Mouse (Mus musculus) limb, embryonic 11.5 days (tissue): ENCODE measurements at regions not wholly inside any gene's neighbourhood (a gene's known extent, or its start where the extent isn't known, plus 50 kb on each side); places are given as distances from the start of the nearest gene placed in this dataset.

Source experiments
- ATAC-seq: fragments of 200-750 bp; cut with Nextera tagmentation; 2 replicates; pipeline ENCODE4 v1.8.0; 2017; ENCODE audit warnings: low read depth; ENCODE audit not compliant: insufficient number of reproducible peaks, low FRiP score, low TSS enrichment
- DNase-seq: peaks from one replicate; pipeline ENCODE4 v3.0.0-alpha.2; 2015; ENCODE audit warnings: low spot score
- H3K27ac ChIP-seq: fragments of 300-500 bp; sonication (generic); replicated peaks from 2 replicates; pipeline ENCODE4 v1.5.1; 2014; ENCODE audit warnings: low read depth, mild to moderate bottlenecking, low read length
- H3K27me3 ChIP-seq: fragments of 300-500 bp; sonication (generic); 2 replicates; pipeline ENCODE4 v1.6.1; 2014; ENCODE audit warnings: mild to moderate bottlenecking, low read length, mixed read lengths; ENCODE audit not compliant: control insufficient read depth, insufficient read depth
- H3K36me3 ChIP-seq: fragments of 300-500 bp; sonication (generic); 2 replicates; pipeline ENCODE4 v1.6.1; 2014; ENCODE audit warnings: mild to moderate bottlenecking, low read length, moderate library complexity, mixed read lengths; ENCODE audit not compliant: control insufficient read depth, insufficient read depth
- H3K4me1 ChIP-seq: fragments of 300-500 bp; sonication (generic); 2 replicates; pipeline ENCODE4 v1.6.1; 2014; ENCODE audit warnings: low read length, mixed read lengths; ENCODE audit not compliant: control insufficient read depth, insufficient read depth
- H3K4me2 ChIP-seq: fragments of 300-500 bp; sonication (generic); 2 replicates; pipeline ENCODE4 v1.6.1; 2014; ENCODE audit warnings: low read depth, mild to moderate bottlenecking, moderate library complexity; ENCODE audit not compliant: severe bottlenecking
- H3K4me3 ChIP-seq: fragments of 300-500 bp; sonication (generic); 2 replicates; pipeline ENCODE4 v1.5.1; 2014; ENCODE audit warnings: low read depth, low read length
- H3K9ac ChIP-seq: fragments of 300-500 bp; sonication (generic); 2 replicates; pipeline ENCODE4 v1.6.1; 2014; ENCODE audit warnings: mild to moderate bottlenecking, low read length
- H3K9me3 ChIP-seq: fragments of 300-500 bp; sonication (generic); 2 replicates; pipeline ENCODE4 v1.6.1; 2016; ENCODE audit warnings: low read length; ENCODE audit not compliant: control insufficient read depth
- WGBS: fragments of 180-500 bp; shearing (Covaris S2); extraction: QIAGEN DNeasy Blood & Tissue Kit; methylation state at CpG from one replicate; pipeline ENCODE4 v1.1.7; 2014; 5-methylcytosine and 5-hydroxymethylcytosine counted together

- peaks cover 14% of the 10 kb centered on the region for H3K4me1 ChIP-seq
- no peak overlapping the region for H3K9ac ChIP-seq
- ATAC-seq = no peak
- no peaks in the 10 kb centered on the region for H3K36me3 ChIP-seq
- H3K27me3 ChIP-seq = peaks cover 4% of the 10 kb centered on the region; the same call in 1 of the 2 replicates
- no peak overlapping the region for H3K27ac ChIP-seq
- no peak for DNase-seq
- no peaks in the 10 kb centered on the region for H3K9me3 ChIP-seq
- H3K4me2 ChIP-seq = no peak overlapping the region
- 48% methylated on average over 8 of the region's 8 CpGs for WGBS
- H3K4me3 ChIP-seq = no peak overlapping the region
Observed at GRCm38 (mm10) chr6:100059803-100060202, 227.5 kb downstream of the Rybp start.

GRCm38 (mm10) chr6:100055980-100056379, 231.3 kb downstream of the Rybp start:
- Histone ChIP-seq H3K9me3 (no peaks in the 10 kb centered on the region), H3K9ac (no peak overlapping the region), H3K27ac (no peak overlapping the region), H3K4me1 (peaks cover 26% of the 10 kb centered on the region), H3K27me3 (peaks cover 8% of the 10 kb centered on the region; the same call in 1 of the 2 replicates), H3K4me2 (no peak overlapping the region), H3K4me3 (no peak overlapping the region), H3K36me3 (no peaks in the 10 kb centered on the region)
- WGBS = 15% methylated on average over 5 of the region's 5 CpGs
- DNase-seq (peak; percentile 57), ATAC-seq (no peak)

GRCm38 (mm10) chr6:100052955-100053795, 234.1 kb downstream of the Rybp start:
- Histone ChIP-seq H3K27me3 (peaks cover 4% of the 10 kb centered on the region; the same call in 1 of the 2 replicates), H3K9me3 (no peaks in the 10 kb centered on the region), H3K36me3 (no peaks in the 10 kb centered on the region), H3K9ac (no peak overlapping the region), H3K4me2 (no peak overlapping the region; the same call in 1 of the 2 replicates), H3K4me3 (no peak overlapping the region), H3K27ac (no peak overlapping the region), H3K4me1 (peaks cover 19% of the 10 kb centered on the region)
- WGBS = 18% methylated on average over 8 of the region's 8 CpGs
- ATAC-seq (peak; percentile 46; the same call in 1 of the 2 replicates), DNase-seq (peak; percentile 53)

GRCm38 (mm10) chr6:100052406-100052805, 234.9 kb downstream of the Rybp start:
- H3K27ac ChIP-seq = no peak overlapping the region
- no peaks in the 10 kb centered on the region for H3K9me3 ChIP-seq
- H3K4me2 ChIP-seq = no peak overlapping the region
- H3K36me3 ChIP-seq = no peaks in the 10 kb centered on the region
- ATAC-seq (no peak), DNase-seq (no peak)
- H3K4me1 ChIP-seq = peaks cover 19% of the 10 kb centered on the region
- WGBS = 91% methylated on average over 4 of the region's 4 CpGs
- no peak overlapping the region for H3K4me3 ChIP-seq
- peaks cover 4% of the 10 kb centered on the region; the same call in 1 of the 2 replicates for H3K27me3 ChIP-seq
- no peak overlapping the region for H3K9ac ChIP-seq

GRCm38 (mm10) chr6:100049036-100049435, 238.2 kb downstream of the Rybp start:
- Histone ChIP-seq H3K36me3 (no peaks in the 10 kb centered on the region), H3K4me2 (no peak overlapping the region), H3K9ac (no peak overlapping the region), H3K27me3 (0 out of 2 replicates have a peak, but pooled peaks cover 11% of the 10 kb centered on the region), H3K4me3 (no peak overlapping the region), H3K9me3 (no peaks in the 10 kb centered on the region), H3K27ac (no peak overlapping the region), H3K4me1 (peaks cover 19% of the 10 kb centered on the region)
- WGBS = 97% methylated on average over 3 of the region's 3 CpGs
- DNase-seq (no peak), ATAC-seq (no peak)

- Histone ChIP-seq H3K27ac (no peak overlapping the region), H3K4me3 (no peak overlapping the region), H3K4me1 (peaks cover 7% of the 10 kb centered on the region), H3K36me3 (no peaks in the 10 kb centered on the region), H3K27me3 (0 out of 2 replicates have a peak, but pooled peaks cover 7% of the 10 kb centered on the region), H3K9me3 (no peaks in the 10 kb centered on the region), H3K9ac (no peak overlapping the region), H3K4me2 (no peak overlapping the region)
- ATAC-seq (no peak), DNase-seq (no peak)
- 23% methylated on average over 12 of the region's 12 CpGs for WGBS
Observed at GRCm38 (mm10) chr6:100046186-100046990, 240.9 kb downstream of the Rybp start.

GRCm38 (mm10) chr6:100045109-100045508, 242.2 kb downstream of the Rybp start:
- no peaks in the 10 kb centered on the region for H3K36me3 ChIP-seq
- no peaks in the 10 kb centered on the region for H3K9me3 ChIP-seq
- no peak overlapping the region for H3K4me2 ChIP-seq
- peaks cover 7% of the 10 kb centered on the region for H3K4me1 ChIP-seq
- H3K27me3 ChIP-seq = peaks cover 9% of the 10 kb centered on the region; the same call in 1 of the 2 replicates
- ATAC-seq (no peak), DNase-seq (no peak)
- H3K9ac ChIP-seq = no peak overlapping the region
- no peak overlapping the region for H3K27ac ChIP-seq
- WGBS = 83% methylated on average over 6 of the region's 6 CpGs
- no peak overlapping the region for H3K4me3 ChIP-seq

- Histone ChIP-seq H3K27ac (no peak overlapping the region), H3K4me2 (no peak overlapping the region), H3K27me3 (peaks cover 8% of the 10 kb centered on the region; the same call in 1 of the 2 replicates), H3K4me3 (no peak overlapping the region), H3K4me1 (peaks cover 5% of the 10 kb centered on the region), H3K36me3 (no peaks in the 10 kb centered on the region), H3K9me3 (no peaks in the 10 kb centered on the region), H3K9ac (no peak overlapping the region)
- no peak for ATAC-seq
- DNase-seq = no peak
- 36% methylated on average over 5 of the region's 5 CpGs for WGBS
Observed at GRCm38 (mm10) chr6:100041161-100041560, 246.1 kb downstream of the Rybp start.
